9 mouse cellular contexts compared by ENCODE assay signal in genomic region chr15:100143091-100143801, GRCm38 (mm10).
DNase-seq lines count a peak whose midpoint lies in the region; ATAC-seq lines count a peak whose summit lies in the region.
"Had no signal": no experiment of that assay in that cellular context is flagged by ENCODE, and none has a peak within 500 bp of the region (broad histone marks: within the 10 kb centered on the region; RNA-seq: fewer than 3 reads in every experiment).

No protein-coding gene starts in this region.

- peak; percentile 39 to 43 for DNase-seq in frontal cortex, adult 2 months (ENCODE audit: extremely low spot score in 1 of 2, low spot score in 1 of 2)
- DNase-seq in frontal cortex, postnatal 25 days (ENCODE audit: low spot score in 2 of 2), result no peak
- DNase-seq in right cerebral cortex, adult 18-20 months, result peak; percentile 34
- DNase-seq in right cerebral cortex, adult 2 months (ENCODE audit: low spot score in 2 of 2), result no peak
- peak; percentile 35 to 44 for DNase-seq in layer of hippocampus, postnatal 36 days
- no peak for DNase-seq in thymus, postnatal 36 days
- DNase-seq in liver, embryonic 11.5 days (ENCODE audit: low spot score), result no peak
- DNase-seq in spleen, postnatal 14 days (ENCODE audit: low spot score in 2 of 2), result no peak
- DNase-seq: kidney, adult 8-10 months had no signal

- H3K9ac ChIP-seq in liver, embryonic 11.5 days (ENCODE audit: low read depth, low read length), result no peak overlapping the region

- H3K36me3 ChIP-seq in liver, embryonic 11.5 days (ENCODE audit: control insufficient read depth, insufficient read depth, low read length), result no peaks in the 10 kb centered on the region

- H3K27me3 ChIP-seq in liver, embryonic 11.5 days (replicated peaks; ENCODE audit: control insufficient read depth, insufficient read depth, low read length), result no peaks in the 10 kb centered on the region

- H3K4me1 ChIP-seq in liver, embryonic 11.5 days (replicated peaks; ENCODE audit: control insufficient read depth, insufficient read depth, low read length), result no peaks in the 10 kb centered on the region

- no peak overlapping the region for H3K4me2 ChIP-seq in liver, embryonic 11.5 days

- no peak overlapping the region for H3K4me3 ChIP-seq in liver, embryonic 11.5 days (ENCODE audit: low read depth, low read length)

- ATAC-seq in liver, embryonic 11.5 days (replicated peaks; ENCODE audit: low FRiP score), result no peak

- no peaks in the 10 kb centered on the region for H3K9me3 ChIP-seq in liver, embryonic 11.5 days (ENCODE audit: control insufficient read depth, low read length)

- WGBS in liver, embryonic 11.5 days, result 90% methylated on average over 11 of the region's 11 CpGs

- no peak overlapping the region for H3K27ac ChIP-seq in liver, embryonic 11.5 days (ENCODE audit: low read depth, low read length)

Comparison
In these comparisons a context has a peak if more than half of its experiments do, and no peak if none do; other contexts are left out.
1. DNase-seq: peak in frontal cortex, adult 2 months (2 of 2), right cerebral cortex, adult 18-20 months (single experiment) and layer of hippocampus, postnatal 36 days (2 of 2); none in frontal cortex, postnatal 25 days (0 of 2), right cerebral cortex, adult 2 months (0 of 2), thymus, postnatal 36 days (0 of 2), liver, embryonic 11.5 days (single experiment) and spleen, postnatal 14 days (0 of 2).